Mouse (Mus musculus): Measurements from ENCODE around the gene Cct7.

Gene Cct7

GRCm38 (mm10) chr6:85502103-85502910, 51.0 kb downstream of the Cct7 start:
- peak; percentile 24 for DNase-seq (ENCODE audit: low spot score)

- peak; percentile 64 for DNase-seq (ENCODE audit: low spot score)
These were observed 51.6 kb downstream of the Cct7 start, which contains the start of gene Fbxo41 for GRCm38 (mm10) chr6:85502911-85503250. TSS of gene Fbxo41 (minus strand) at chr6:85502994.

GRCm38 (mm10) chr6:85504908-85505307, 53.6 kb downstream of the Cct7 start:
- DNase-seq (ENCODE audit: low spot score): no peak

- DNase-seq (ENCODE audit: low spot score): no peak
These were observed 57.3 kb downstream of the Cct7 start for GRCm38 (mm10) chr6:85508602-85509001.

GRCm38 (mm10) chr6:85510476-85510875, 59.2 kb downstream of the Cct7 start:
- peak; percentile 87 for DNase-seq (ENCODE audit: low spot score)

GRCm38 (mm10) chr6:85511286-85512055, 60.2 kb downstream of the Cct7 start:
- DNase-seq (ENCODE audit: low spot score): peak; percentile 62

GRCm38 (mm10) chr6:85512056-85512440, 60.7 kb downstream of the Cct7 start:
- peak; percentile 24 for DNase-seq (ENCODE audit: low spot score)

GRCm38 (mm10) chr6:85512577-85513530, 61.5 kb downstream of the Cct7 start:
- DNase-seq (ENCODE audit: low spot score): peak; percentile 25

GRCm38 (mm10) chr6:85513531-85513910, 62.2 kb downstream of the Cct7 start, which contains the start of gene Egr4:
TSS of gene Egr4 (minus strand) at chr6:85513589.
- DNase-seq (ENCODE audit: low spot score): peak; percentile 61

GRCm38 (mm10) chr6:85515941-85516340, 64.6 kb downstream of the Cct7 start:
- no peak for DNase-seq (ENCODE audit: low spot score)

Measured in retina, embryonic 14.5 days (tissue).